Mouse (Mus musculus): ENCODE results near the gene Ankrd45. TPM values are rescaled to one million over a fixed set of nuclear protein-coding genes. Genes with fewer than 3 reads are reported as not detected.

Gene Ankrd45
- polyA plus RNA-seq (2015; fragmentation: Nextera tagmentation; extraction: Ambion mirVana) = 5.1 and 5.5 TPM in 2 replicates

- 4% methylated on average over 33 of the region's 33 CpGs for WGBS
- Histone ChIP-seq H3K4me1 (peaks cover 10% of the 10 kb centered on the region), H3K27me3 (no peaks in the 10 kb centered on the region), H3K4me3 (replicated peaks) (peak within 1 kb of the TSS; percentile 51), H3K27ac (no peak within 1 kb of the TSS), H3K36me3 (no peaks in the 10 kb centered on the region), H3K9ac (peak within 1 kb of the TSS; percentile 42), H3K4me2 (peak within 1 kb of the TSS; percentile 83), H3K9me3 (replicated peaks) (no peaks in the 10 kb centered on the region)
- ATAC-seq (replicated peaks; ENCODE audit: low FRiP score) = peak; percentile 97
Measured at GRCm38 (mm10) chr1:161142531-161143159, at the start of gene Ankrd45. Ankrd45 (plus strand) TSS chr1:161142691.

DNA sequence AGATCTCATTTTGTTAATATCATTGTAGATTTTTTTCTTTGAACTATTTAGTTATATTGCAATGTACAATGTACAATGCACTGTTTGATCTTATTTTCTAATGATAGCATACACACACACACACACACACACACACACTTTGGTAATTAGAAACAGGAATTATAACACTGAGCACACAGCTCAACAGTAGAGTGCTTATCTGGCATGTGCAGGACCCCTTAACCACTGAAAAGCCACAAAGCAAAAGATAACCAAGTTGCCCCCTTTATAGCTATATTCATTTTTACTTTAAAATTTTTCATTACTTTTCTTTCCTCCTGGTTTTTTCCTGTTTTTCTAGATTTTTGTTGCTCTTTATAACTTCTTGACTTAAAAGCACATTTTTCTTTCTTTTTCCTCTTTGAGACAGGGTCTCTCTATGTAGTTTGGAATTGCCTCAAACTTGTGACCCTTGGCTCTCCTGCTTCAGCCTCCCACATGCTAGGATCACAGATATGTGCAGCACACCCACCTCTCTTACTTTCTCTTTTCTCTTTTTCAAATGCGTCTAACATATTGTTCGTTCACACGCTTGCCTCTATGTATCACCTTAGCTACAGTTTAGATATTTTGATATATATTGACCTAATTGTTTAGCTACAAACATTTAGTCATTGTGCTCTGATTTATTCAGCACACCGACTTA is 42.6 kb upstream of the Ankrd45 start:
- WGBS = 96% methylated on average over 4 of the region's 4 CpGs
- ATAC-seq (replicated peaks; ENCODE audit: low FRiP score) = no peak
- H3K27me3 ChIP-seq = no peaks in the 10 kb centered on the region

GRCm38 (mm10) chr1:161103842-161104241 is 38.6 kb upstream of the Ankrd45 start:
- H3K4me1 ChIP-seq = no peaks in the 10 kb centered on the region
- no peak overlapping the region for H3K9ac ChIP-seq
- H3K36me3 ChIP-seq = peaks cover 61% of the 10 kb centered on the region
- no peak overlapping the region for H3K27ac ChIP-seq
- no peaks in the 10 kb centered on the region for H3K9me3 ChIP-seq (replicated peaks)
- H3K4me2 ChIP-seq = no peak overlapping the region
- H3K4me3 ChIP-seq (replicated peaks) = no peak overlapping the region
- WGBS = 62% methylated on average over 1 of the region's 1 CpGs
- no peaks in the 10 kb centered on the region for H3K27me3 ChIP-seq
- no peak for ATAC-seq (replicated peaks; ENCODE audit: low FRiP score)

More for the DNA sequence above, 42.6 kb upstream of the Ankrd45 start:
- Histone ChIP-seq H3K9ac (no peak overlapping the region), H3K4me3 (replicated peaks) (no peak overlapping the region), H3K36me3 (peaks cover 71% of the 10 kb centered on the region), H3K4me2 (no peak overlapping the region), H3K9me3 (replicated peaks) (no peaks in the 10 kb centered on the region), H3K4me1 (no peaks in the 10 kb centered on the region), H3K27ac (no peak overlapping the region)

DNA sequence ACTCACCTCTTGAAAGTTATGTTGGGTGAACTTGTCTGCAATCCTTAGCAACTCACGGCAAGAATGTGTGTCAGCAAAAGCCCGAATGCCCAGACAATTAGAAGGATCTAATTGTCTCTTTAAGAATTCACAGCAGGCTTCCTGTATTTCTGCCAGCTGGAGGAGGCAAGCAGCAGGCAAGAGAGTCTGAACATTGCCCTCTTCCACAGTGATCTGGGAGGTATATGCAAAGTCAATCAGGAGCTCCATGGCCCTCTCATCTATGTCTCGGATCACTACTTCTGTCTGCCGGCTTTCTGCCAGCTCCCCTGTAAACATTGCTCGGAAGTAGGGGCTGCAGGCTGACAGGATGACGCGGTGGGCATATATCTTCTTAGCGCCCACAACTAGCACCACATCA is 33.3 kb upstream of the Ankrd45 start:
- no peaks in the 10 kb centered on the region for H3K4me1 ChIP-seq
- H3K4me2 ChIP-seq = no peak overlapping the region
- no peak for ATAC-seq (replicated peaks; ENCODE audit: low FRiP score)
- H3K27me3 ChIP-seq = no peaks in the 10 kb centered on the region
- no peak overlapping the region for H3K9ac ChIP-seq
- no peak overlapping the region for H3K27ac ChIP-seq
- H3K36me3 ChIP-seq = peaks cover 37% of the 10 kb centered on the region
- whole genome bisulfite sequencing = 85% methylated on average over 8 of the region's 8 CpGs
- no peaks in the 10 kb centered on the region for H3K9me3 ChIP-seq (replicated peaks)
- H3K4me3 ChIP-seq (replicated peaks) = no peak overlapping the region

- Histone ChIP-seq H3K9ac (no peak overlapping the region), H3K27me3 (no peaks in the 10 kb centered on the region), H3K4me2 (no peak overlapping the region), H3K9me3 (replicated peaks) (no peaks in the 10 kb centered on the region), H3K36me3 (peaks cover 2% of the 10 kb centered on the region), H3K4me3 (replicated peaks) (no peak overlapping the region), H3K27ac (peak overlapping the region; percentile 7; the same call in 1 of the 2 replicates), H3K4me1 (peaks cover 7% of the 10 kb centered on the region; the same call in 1 of the 2 replicates)
- no peak for ATAC-seq (replicated peaks; ENCODE audit: low FRiP score)
Measured at GRCm38 (mm10) chr1:161114591-161114990, 27.9 kb upstream of the Ankrd45 start.

GRCm38 (mm10) chr1:161122661-161123418 is 19.7 kb upstream of the Ankrd45 start:
- Histone ChIP-seq H3K36me3 (peaks cover 19% of the 10 kb centered on the region), H3K4me2 (no peak overlapping the region), H3K27me3 (no peaks in the 10 kb centered on the region), H3K27ac (no peak overlapping the region), H3K9ac (no peak overlapping the region), H3K4me3 (replicated peaks) (no peak overlapping the region), H3K9me3 (replicated peaks) (no peaks in the 10 kb centered on the region), H3K4me1 (no peaks in the 10 kb centered on the region)
- 92% methylated on average over 10 of the region's 10 CpGs for WGBS
- ATAC-seq (replicated peaks; ENCODE audit: low FRiP score) = no peak

GRCm38 (mm10) chr1:161126461-161126860 is 16.0 kb upstream of the Ankrd45 start:
- peaks cover 10% of the 10 kb centered on the region for H3K4me1 ChIP-seq
- no peak overlapping the region for H3K27ac ChIP-seq
- ATAC-seq (replicated peaks; ENCODE audit: low FRiP score) = 0 out of 2 replicates have a peak, but pooled peaks have one; percentile 45
- no peaks in the 10 kb centered on the region for H3K27me3 ChIP-seq
- WGBS = 67% methylated on average over 1 of the region's 1 CpGs
- H3K36me3 ChIP-seq = peaks cover 18% of the 10 kb centered on the region
- H3K4me3 ChIP-seq (replicated peaks) = no peak overlapping the region
- no peak overlapping the region for H3K9ac ChIP-seq
- no peaks in the 10 kb centered on the region for H3K9me3 ChIP-seq (replicated peaks)
- H3K4me2 ChIP-seq = no peak overlapping the region

DNA sequence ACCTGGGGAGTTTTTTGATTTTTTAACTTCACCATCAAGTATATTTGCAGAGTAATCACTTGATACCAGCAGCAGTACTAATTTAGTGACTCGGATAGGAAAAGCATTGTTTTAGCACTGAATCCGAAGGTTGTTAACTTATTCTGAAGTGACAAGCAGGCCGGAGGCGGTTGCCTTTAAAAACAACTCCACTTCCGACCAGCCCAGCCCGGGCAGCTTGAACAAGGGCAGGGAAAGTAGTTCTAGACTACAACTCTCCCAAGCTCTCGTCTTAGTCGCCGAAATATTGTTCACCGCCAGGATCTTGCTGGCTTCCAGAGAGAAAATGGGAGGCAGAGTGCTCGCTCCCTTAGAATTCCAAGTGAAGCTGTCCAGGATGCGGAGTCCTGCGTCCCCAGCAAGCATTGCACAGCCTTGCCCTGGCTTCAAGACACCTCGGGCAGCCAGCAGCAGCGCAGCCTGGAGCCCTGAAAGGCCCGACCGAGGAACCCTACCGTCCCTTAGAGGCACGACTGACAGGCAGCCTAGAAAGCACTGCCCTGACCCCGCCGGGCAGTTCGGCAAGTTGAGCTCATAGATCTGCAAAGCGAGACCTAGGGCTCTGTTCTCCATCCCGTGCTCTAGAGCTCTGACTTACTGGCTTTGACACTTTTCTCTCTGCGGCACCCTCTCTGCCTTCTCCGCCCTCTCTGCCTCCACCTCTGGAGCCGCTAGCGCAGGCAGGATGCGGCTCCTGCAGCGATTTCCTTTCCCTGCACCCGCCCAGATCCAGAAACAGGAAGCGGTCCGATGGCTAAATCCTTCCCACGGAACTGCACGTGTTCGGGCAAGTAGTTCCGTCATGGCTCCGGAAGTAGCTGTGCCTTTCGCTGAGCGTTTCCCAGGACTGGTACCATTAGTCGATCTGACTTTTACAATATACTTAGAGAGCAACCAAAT is 11.5 kb upstream of the Ankrd45 start, which contains the start of gene Klhl20:
TSS of gene Klhl20 (minus strand) at position 786 of the 939 bp plus-strand sequence.
- Histone ChIP-seq H3K9ac (peak within 1 kb of the TSS; percentile 94), H3K4me3 (replicated peaks) (peak within 1 kb of the TSS; percentile 92), H3K27me3 (no peaks in the 10 kb centered on the region), H3K27ac (peak within 1 kb of the TSS; percentile 93), H3K36me3 (peaks cover 17% of the 10 kb centered on the region), H3K9me3 (replicated peaks) (no peaks in the 10 kb centered on the region), H3K4me1 (peaks cover 10% of the 10 kb centered on the region), H3K4me2 (peak within 1 kb of the TSS; percentile 80)
- peak; percentile 96 for ATAC-seq (replicated peaks; ENCODE audit: low FRiP score)
- WGBS = 1% methylated on average over 41 of the region's 41 CpGs

GRCm38 (mm10) chr1:161139496-161139895 is 3.0 kb upstream of the Ankrd45 start:
- Histone ChIP-seq H3K27me3 (no peaks in the 10 kb centered on the region), H3K36me3 (no peaks in the 10 kb centered on the region), H3K9me3 (replicated peaks) (no peaks in the 10 kb centered on the region), H3K9ac (no peak overlapping the region), H3K4me3 (replicated peaks) (no peak overlapping the region), H3K4me2 (no peak overlapping the region), H3K27ac (no peak overlapping the region), H3K4me1 (peaks cover 10% of the 10 kb centered on the region)
- ATAC-seq (replicated peaks; ENCODE audit: low FRiP score) = no peak
- 83% methylated on average over 2 of the region's 2 CpGs for WGBS

DNA sequence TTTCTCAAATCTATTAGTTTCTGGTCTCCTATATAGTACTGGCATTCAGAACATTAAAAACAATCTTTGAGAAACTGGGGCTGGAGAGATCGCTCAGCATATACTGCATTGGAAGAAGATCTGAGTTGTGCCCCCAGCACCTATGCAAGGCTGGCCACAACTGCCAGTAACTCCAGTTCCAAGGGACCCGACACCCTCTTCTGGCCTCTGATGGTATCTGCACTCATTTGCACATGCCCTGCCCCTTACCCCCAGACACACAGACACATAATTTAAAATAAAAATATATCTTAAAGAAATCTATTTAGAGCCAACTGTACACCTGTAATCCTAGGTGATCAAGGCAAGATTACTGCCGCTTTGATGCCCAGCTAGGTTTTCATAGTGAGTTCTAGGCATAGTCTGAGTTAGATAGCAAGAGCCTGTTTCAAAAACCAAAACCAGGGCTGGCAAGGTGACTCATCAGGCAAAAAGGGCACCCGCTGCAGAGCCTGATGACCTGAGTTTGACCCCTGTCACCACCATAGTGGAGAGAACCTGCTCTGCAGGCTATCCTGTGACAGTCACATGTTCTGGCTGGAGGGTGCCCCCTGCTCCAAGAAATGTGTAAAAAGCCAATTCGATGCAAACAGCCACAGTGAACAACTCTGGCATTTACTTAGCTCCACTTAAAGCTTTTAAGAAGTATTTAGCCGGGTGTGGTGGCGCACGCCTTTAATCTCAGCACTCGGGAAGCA is 2.3 kb upstream of the Ankrd45 start:
- H3K4me1 ChIP-seq = peaks cover 10% of the 10 kb centered on the region
- H3K9ac ChIP-seq = no peak overlapping the region
- H3K27ac ChIP-seq = no peak overlapping the region
- 82% methylated on average over 9 of the region's 9 CpGs for WGBS
- 0 out of 2 replicates have a peak, but pooled peaks have one; percentile 41 for ATAC-seq (replicated peaks; ENCODE audit: low FRiP score)
- H3K27me3 ChIP-seq = no peaks in the 10 kb centered on the region
- H3K36me3 ChIP-seq = no peaks in the 10 kb centered on the region
- H3K9me3 ChIP-seq (replicated peaks) = no peaks in the 10 kb centered on the region
- no peak overlapping the region for H3K4me2 ChIP-seq
- H3K4me3 ChIP-seq (replicated peaks) = no peak overlapping the region

- H3K4me2 ChIP-seq = peak overlapping the region; percentile 83
- no peaks in the 10 kb centered on the region for H3K27me3 ChIP-seq
- 85% methylated on average over 7 of the region's 7 CpGs for WGBS
- H3K27ac ChIP-seq = no peak overlapping the region
- H3K9ac ChIP-seq = no peak overlapping the region
- peak overlapping the region; percentile 51; the same call in 1 of the 2 replicates for H3K4me3 ChIP-seq (replicated peaks)
- no peak for ATAC-seq (replicated peaks; ENCODE audit: low FRiP score)
- H3K9me3 ChIP-seq (replicated peaks) = no peaks in the 10 kb centered on the region
- H3K4me1 ChIP-seq = peaks cover 10% of the 10 kb centered on the region
- no peaks in the 10 kb centered on the region for H3K36me3 ChIP-seq
Measured at GRCm38 (mm10) chr1:161143216-161143615, 725 bp downstream of the Ankrd45 start.
